Mouse (Mus musculus) embryonic facial prominence, embryonic 12.5 days (tissue): ENCODE results near the gene C1qbp. TPM values are rescaled to one million over a fixed set of nuclear protein-coding genes. Genes with fewer than 3 reads are reported as not detected.

Experiments
- ATAC-seq: fragments of 200-750 bp; cut with Nextera tagmentation; 2 replicates; pipeline ENCODE4 v1.8.0; 2017; ENCODE audit not compliant: insufficient number of reproducible peaks, insufficient read depth, low FRiP score, low TSS enrichment
- H3K27ac ChIP-seq: fragments of 300-500 bp; sonication (generic); 2 replicates; pipeline ENCODE4 v1.5.1; 2016; ENCODE audit warnings: mild to moderate bottlenecking
- H3K27me3 ChIP-seq: fragments of 300-500 bp; sonication (generic); 2 replicates; pipeline ENCODE4 v1.6.1; 2016; ENCODE audit warnings: mild to moderate bottlenecking, moderate library complexity
- H3K36me3 ChIP-seq: fragments of 300-500 bp; sonication (generic); 2 replicates; pipeline ENCODE4 v1.6.1; 2016; ENCODE audit warnings: mild to moderate bottlenecking
- H3K4me1 ChIP-seq: fragments of 300-500 bp; sonication (generic); 2 replicates; pipeline ENCODE4 v1.6.1; 2016
- H3K4me2 ChIP-seq: fragments of 300-500 bp; sonication (generic); replicated peaks from 2 replicates; pipeline ENCODE4 v1.6.1; 2016; ENCODE audit warnings: mild to moderate bottlenecking, moderate library complexity
- H3K4me3 ChIP-seq: fragments of 300-500 bp; sonication (generic); 2 replicates; pipeline ENCODE4 v1.5.1; 2016; ENCODE audit warnings: mild to moderate bottlenecking
- H3K9ac ChIP-seq: fragments of 300-500 bp; sonication (generic); 2 replicates; pipeline ENCODE4 v1.6.1; 2016; ENCODE audit warnings: mild to moderate bottlenecking, moderate library complexity
- H3K9me3 ChIP-seq: fragments of 300-500 bp; sonication (generic); 2 replicates; pipeline ENCODE4 v1.6.1; 2016; ENCODE audit warnings: mild to moderate bottlenecking, moderate library complexity
- WGBS: fragments of 180-500 bp; shearing (Covaris S2); methylation state at CpG from one replicate; pipeline ENCODE4 v1.1.7; 2016; 5-methylcytosine and 5-hydroxymethylcytosine counted together
- polyA plus RNA-seq: library from polyadenylated mRNA; unstranded; fragments of >200 nt; fragmentation: Nextera tagmentation; extraction: Ambion mirVana; gene quantifications from 2 replicates; pipeline ENCODE4 v1.2.1, GENCODE M21; 2016

Gene C1qbp
- polyA plus RNA-seq, 1 experiment from 2014 or later, result 254 TPM

DNA sequence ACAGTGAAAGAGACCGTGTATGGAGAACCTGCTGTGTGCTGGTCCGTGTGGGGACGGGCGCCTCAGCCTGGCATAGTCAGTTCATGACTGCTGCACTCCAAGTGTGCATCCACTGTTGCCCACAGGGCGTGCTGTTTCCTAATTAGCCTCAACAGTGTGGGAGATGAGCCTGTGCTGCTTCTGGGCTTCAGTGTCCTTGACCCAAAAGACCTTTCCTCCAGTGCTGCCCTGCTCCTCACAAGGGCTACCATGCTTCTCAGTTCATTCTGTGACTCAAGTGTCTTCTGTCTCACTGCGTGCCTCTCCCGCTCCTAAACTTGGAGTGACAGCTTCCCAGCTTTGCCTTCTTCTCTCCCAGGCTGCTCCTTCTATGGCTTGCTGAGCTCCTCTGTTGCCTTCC is 47.5 kb downstream of the C1qbp start:
- Histone ChIP-seq H3K9me3 (no peaks in the 10 kb centered on the region), H3K9ac (no peak overlapping the region), H3K4me1 (no peaks in the 10 kb centered on the region), H3K27ac (no peak overlapping the region), H3K36me3 (peaks cover 65% of the 10 kb centered on the region), H3K4me3 (no peak overlapping the region), H3K4me2 (no peak overlapping the region), H3K27me3 (no peaks in the 10 kb centered on the region)
- ATAC-seq, result no peak
- 90% methylated on average over 7 of the region's 7 CpGs for WGBS

DNA sequence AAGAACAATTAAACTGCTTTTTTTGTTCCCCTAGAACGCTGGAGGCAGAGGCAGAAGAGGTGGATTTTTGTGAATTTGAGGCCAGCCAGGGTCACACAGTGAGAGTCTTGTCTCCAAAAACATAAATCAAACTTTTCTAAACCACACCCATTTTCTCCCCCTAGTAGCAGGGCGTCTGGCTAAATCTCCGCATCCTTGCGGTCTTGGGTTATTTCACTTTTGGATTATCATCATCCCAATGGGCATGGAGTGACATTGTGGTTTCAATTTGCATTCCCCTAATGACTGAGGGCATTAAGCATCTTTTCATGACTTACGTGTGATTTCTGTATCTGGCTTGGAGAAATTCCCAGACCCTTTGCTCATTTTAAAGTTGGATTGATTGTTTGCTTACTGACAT is 51.4 kb downstream of the C1qbp start:
- Histone ChIP-seq H3K27ac (no peak overlapping the region), H3K4me2 (no peak overlapping the region), H3K4me3 (no peak overlapping the region), H3K4me1 (no peaks in the 10 kb centered on the region), H3K9me3 (no peaks in the 10 kb centered on the region), H3K9ac (no peak overlapping the region), H3K36me3 (peaks cover 39% of the 10 kb centered on the region), H3K27me3 (no peaks in the 10 kb centered on the region)
- 86% methylated on average over 5 of the region's 5 CpGs for WGBS
- no peak for ATAC-seq

Other genes starting within 250 kb of the C1qbp start
- gene Zfp3, start 218.8 kb downstream of the C1qbp start, polyA plus RNA-seq, result 6.8 and 7.5 TPM in 2 replicates
- not detected in 2 replicates for gene Scimp, start 170.4 kb downstream of the C1qbp start, polyA plus RNA-seq
- 43.9 and 45.9 TPM in 2 replicates for gene Rabep1, start 138.2 kb downstream of the C1qbp start, polyA plus RNA-seq
- gene Nup88, start 13.1 kb downstream of the C1qbp start, polyA plus RNA-seq, result 134 TPM in 2 replicates
- gene Rpain, start 12.8 kb downstream of the C1qbp start, polyA plus RNA-seq, result 71.3 and 73.8 TPM in 2 replicates
- 27.2 TPM in 2 replicates for gene Dhx33, start 21.4 kb upstream of the C1qbp start, polyA plus RNA-seq
- gene Mis12, start 36.6 kb upstream of the C1qbp start, polyA plus RNA-seq, result 57.5 and 58.0 TPM in 2 replicates
- 42.1 and 44.0 TPM in 2 replicates for gene Derl2, start 36.8 kb upstream of the C1qbp start, polyA plus RNA-seq
- 270 and 273 TPM in 2 replicates for gene 6330403K07Rik, start 50.5 kb upstream of the C1qbp start, polyA plus RNA-seq
- gene Nlrp1a, start 161.7 kb upstream of the C1qbp start, polyA plus RNA-seq, result 0.04 TPM in 1 of 2 replicates, not detected in the other
- gene Nlrp1b, start 247.7 kb upstream of the C1qbp start, polyA plus RNA-seq, result 0.09 TPM in 1 of 2 replicates, not detected in the other